Mouse (Mus musculus) gastrocnemius, postnatal 10 days (tissue): ENCODE measurements around the gene Cd247. TPM values are rescaled to one million over a fixed set of nuclear protein-coding genes. Genes with fewer than 3 reads are reported as not detected.

Experiments
- DNase-seq: peaks from one replicate; pipeline ENCODE4 v3.0.0; 2021; ENCODE audit warnings: mixed read lengths
- total RNA-seq, 2 experiments: library from RNA; stranded (reverse); gene quantifications; 2 replicates each; pipeline ENCODE4 v1.2.3; 2021

Gene Cd247
- total RNA-seq, 2 experiments from 2014 or later, result 1.6 to 1.9 TPM

DNA sequence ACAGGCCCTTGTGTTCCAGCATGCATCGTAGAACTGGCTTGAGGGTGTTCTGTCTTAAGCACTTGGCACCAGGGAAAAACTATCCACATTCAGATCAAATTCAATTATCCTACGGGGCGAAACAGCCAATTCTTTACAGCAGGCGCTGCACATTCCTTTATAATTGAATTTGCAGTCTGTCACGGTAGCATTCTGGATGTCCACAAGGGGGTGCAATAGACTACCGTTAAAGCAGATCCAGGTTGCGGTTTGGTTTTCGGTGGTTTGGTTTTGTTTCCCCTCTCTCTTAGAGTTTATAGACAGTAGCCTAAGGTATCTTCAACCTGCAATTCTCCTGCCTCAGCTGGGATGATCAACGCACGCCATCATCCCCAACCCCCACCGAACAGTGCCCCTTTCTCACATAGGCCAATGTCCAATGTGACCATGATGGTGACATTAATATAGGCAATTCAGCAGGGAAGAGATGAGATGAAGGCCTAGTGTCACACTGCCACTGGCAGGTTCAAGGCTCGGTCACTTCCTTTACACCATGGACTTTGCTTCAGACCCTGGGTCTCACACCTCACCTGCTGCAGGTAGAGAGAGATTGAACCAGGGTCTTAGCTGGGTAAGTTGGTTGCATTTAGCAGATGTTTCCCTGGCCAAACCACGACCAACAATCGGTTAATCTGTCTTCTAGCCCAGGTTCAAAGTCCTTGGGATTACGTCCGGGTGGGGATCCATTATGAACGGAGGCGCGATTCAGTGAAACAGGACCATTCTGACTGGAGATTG is 12.8 kb upstream of the Cd247 start:
- DNase-seq, result no peak

DNA sequence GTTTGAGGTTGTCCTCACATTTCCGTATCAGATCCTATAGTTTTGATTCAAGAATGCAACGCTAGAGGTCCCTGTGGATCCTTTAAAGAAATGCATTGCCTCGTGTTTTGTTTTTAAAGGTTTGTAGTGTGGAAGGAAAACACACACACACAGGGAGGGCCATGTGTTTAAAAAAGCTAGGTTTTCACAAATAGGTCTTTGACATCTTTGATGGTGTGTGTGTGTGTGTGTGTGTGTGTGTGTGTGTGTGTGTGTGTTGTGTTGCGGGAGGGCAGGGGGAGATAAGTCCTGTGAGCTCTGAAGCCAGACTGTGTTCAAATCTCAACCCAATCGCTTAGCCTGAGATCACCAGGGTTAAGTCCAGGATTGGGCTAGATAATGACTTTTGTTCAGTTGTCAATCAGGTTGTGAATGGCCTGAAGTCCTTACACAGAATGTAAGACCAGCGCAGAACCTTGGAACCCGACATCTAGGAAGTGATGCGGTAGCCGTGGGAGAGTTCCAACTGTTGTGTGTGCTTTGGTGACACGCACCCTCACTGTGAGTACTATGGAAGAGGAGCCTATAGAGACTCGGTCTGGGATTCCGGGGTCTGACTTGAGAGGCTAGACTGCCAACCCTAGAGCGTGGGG is 8.4 kb upstream of the Cd247 start:
- no peak for DNase-seq

DNA sequence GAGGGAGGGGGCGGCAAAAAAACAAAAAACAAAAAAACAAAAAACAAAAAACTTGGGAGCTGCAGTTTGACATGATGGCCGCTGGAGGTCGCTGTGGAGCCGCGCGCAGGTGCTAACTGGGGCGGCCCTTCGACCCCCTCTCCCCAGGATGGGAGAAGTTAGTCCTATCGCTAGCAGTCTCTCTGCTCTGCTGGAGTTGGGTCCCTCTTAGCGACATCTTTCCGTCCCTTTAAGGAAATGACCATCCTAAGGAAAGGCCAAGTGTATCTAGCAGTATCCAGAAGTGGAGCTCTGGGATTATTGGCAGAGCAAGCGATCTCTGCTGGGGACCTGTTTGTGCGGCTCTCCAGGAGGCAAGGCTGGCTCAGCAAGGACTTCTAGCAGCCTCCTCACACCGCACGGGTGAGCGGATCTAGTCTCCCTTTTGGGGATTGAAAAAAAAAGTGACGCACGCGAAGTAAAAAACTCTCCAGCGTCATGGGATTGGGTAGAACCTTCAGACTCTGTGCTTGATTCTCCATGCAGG is 7.8 kb upstream of the Cd247 start:
- DNase-seq, result peak; percentile 52

DNA sequence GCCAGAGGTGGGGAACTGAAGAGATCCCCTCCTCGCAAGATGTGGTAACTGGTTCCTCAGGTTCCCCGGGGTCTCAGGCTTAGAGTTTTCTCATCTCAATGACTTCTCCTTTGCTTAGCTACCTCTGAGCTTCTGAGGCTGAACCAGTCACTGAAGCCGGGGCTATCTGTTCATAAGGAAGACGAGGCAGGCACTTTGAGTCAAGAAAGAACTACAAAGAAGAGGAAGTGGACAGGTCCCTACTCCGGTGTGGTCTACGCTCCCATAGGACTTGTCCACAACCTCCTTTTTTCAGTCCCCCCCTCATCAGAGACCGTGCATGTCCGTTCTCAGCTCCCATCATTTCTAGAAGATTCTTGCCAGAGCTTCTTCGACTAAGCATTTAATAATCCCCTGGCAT is 7.1 kb upstream of the Cd247 start:
- DNase-seq, result no peak

DNA sequence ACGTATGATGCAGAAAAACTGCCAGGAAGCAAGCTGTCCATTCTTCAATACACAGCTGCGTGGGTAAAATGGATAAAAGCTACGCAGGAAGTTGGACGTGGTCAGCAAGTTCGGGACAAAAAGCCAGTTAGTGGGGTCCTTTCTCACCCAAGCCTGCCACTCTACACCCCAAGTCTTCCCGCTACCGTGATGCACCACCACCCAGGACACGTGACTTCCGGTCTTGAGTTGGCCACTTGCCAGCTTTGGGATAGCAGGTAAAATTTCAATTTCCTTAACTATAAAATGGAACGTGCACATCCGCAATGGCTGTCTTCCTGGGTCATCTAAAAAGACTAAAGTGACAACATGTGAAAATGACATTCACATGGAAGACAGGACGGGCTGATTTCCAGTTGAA is 6.6 kb upstream of the Cd247 start:
- no peak for DNase-seq

DNA sequence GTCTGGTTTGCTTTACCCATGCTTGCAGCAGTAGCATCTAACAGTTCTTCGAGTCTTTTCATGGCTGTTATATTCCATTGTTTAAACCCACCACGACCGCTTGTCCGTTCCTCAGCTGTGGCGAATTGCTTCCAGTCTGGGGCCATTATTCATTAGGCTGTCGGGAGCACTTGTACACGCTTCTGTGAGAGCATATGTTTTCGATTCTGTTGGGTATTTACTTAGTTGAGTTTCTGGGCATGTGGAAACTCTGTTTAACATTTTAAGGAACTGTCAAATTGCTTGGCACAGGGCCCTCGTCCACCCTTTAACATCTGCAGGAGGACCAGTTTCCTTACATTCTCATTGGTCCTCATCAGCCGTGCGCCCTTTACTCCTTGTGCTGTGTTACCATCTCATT is 2.2 kb upstream of the Cd247 start:
- DNase-seq, result no peak

DNA sequence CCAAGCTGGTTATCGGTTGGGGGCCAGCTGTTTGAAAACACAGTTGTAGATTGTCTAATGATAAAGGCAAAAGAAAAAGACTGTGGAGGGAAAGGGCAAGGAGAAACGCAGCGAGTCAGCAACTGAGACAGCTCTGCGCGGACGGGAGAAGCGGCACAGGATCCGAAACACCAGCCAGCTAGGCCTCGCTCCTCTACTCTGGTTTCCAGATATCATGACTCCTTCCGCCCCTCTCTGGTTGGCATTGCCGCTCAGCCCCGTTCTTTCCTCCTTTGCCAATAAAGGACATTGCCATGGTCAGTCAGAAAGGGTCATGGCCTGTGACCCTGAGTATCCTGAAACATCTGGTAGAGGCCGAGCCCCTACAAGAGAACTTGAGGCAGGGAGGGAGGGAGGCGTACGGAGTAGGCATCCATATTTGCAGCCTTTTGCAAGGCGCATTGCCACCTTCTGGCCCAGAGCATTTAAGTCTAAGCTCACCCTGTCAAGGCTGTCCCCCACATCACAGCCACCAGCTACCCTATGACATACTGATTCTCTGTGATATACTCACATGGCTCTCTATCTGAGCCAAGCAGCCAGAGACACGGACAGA is 682 bp downstream of the Cd247 start:
- no peak for DNase-seq

DNA sequence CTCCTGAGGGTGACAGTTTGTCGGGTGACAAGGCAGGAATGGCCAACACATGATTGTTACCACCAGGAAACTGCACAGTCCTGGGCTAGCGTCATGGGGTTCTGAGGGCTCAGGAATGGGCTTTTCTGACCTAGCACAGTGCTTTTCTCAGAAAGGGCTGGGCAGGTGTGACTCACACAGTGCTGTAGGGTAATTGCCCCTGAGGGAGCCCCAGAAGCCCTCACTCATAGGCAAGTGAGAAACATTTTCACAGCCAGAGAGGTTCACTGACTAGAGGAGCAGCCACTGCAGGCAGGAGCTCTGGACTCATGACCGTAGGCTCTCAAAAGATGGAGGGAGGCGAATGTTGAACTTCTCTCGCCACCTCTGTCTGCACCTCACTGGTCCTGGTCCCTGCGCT is 1.5 kb downstream of the Cd247 start:
- DNase-seq, result no peak

DNA sequence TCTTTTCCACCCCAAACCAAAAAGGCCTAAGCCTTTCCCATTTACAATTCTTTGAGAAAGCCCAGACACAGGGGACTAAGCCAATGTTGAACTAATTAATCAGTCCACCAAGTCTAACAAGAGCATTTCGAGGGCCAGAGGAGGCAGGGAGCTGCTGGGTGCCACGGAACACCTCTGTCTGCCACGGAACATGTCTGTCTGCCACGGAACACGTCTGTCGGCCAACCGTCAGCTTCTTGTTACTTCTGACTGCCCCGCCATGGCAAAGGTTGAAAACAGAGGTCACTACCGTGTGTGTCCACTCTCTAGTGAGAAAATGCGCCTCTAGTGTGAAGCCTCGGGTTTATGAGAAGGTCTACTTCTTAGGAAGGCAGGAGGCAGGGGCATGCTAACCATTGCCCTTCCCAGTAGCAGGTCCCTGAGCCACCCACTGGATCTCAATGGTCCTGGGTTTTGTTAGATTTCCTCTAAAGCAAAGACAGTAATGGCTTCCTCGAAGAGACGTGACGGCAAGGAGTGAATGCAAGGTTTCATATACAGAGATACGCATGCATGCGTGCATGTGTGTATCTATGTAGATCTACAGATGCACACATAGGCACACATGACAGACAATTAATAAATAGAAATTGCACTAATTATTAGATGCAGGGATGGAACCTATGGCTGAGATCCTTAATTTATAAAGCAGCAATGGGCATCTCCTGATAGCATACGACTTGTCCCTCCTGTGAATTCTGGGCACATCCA is 2.2 kb downstream of the Cd247 start:
- DNase-seq, result no peak

DNA sequence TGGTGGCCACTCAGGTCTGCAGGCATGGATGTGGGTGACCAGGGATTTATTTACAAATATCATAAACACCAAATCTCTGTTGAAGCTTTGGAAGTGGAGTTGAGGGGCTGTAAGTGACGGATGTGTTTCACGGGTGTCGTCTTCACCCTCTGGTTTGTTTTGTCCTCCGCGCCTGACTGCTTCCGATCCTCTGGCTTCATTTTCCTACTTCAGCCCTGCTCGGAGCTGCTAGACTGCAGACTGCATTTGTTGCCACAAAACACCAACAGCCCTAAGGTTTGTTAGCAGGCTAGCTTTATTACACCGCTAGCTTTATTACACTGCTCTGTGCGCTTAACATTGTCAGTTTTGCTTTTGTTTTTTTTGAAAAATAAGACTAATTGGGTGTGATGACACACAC is 2.9 kb downstream of the Cd247 start:
- no peak for DNase-seq

DNA sequence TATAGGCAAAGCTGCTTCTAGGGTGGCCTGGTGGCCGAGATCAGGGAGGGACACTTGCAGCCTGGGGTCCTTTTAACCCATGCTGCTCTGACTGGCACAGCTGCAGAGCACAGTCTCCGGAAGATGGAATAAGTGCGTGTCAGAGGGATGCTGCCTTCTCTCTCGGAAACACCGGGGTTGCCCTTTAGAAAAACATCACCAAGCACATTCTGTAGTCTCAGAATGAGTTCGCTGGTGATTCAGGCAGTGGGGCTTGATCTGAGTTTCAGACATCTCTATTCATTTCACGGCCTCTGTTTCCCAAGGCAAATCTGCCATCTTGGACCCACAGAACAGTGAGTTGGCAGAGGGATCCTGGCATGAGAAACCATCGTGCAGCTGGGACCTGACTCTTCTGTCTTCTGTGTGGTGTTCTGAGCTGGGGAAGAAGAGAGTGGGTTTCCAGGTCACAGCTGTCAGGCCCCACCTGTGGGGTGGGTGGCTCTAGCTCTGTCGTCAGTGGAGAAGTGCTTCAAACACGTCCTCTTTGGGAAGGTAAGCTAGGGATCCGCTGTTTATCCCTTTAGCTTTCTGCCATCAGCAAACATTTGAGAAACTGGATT is 13.3 kb downstream of the Cd247 start:
- DNase-seq, result no peak

DNA sequence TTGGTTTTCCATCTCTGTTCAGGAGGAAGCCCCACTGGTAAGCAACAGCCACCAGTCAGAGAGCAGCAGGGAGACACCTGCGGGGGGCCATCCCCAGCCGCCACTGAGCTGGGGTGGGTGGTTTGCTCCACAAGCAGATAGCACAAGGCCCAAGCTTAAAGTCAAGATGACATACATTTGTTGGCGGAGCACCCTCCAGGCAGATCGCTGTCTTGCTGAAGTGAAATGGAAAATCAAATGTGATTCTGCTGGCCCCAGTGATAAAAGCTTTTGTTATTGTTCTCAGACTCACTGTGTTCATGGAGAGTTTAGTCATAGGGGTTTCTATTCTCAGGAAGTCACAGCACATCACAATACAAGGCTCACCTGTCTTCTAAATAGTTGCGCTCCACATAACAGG is 14.6 kb downstream of the Cd247 start:
- no peak for DNase-seq

DNA sequence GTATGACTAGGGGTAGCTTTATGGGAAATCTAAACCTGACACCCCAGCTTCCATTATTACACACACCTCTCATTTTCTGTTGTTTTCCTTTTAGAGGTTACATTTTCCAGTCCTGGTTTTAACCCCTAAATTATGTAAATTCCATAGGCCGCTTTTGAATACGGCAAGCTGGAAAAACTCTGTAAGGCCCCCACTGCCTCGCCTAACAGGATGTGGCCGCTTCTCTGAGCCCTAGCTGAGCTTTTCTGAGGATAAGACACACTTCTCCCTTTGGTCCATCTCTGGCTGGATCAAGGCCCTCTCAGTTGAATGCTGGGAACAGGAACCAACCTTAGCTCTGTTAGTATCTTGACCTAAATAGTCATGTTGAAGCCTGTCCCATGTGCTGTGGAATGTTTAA is 15.7 kb downstream of the Cd247 start:
- no peak for DNase-seq

DNA sequence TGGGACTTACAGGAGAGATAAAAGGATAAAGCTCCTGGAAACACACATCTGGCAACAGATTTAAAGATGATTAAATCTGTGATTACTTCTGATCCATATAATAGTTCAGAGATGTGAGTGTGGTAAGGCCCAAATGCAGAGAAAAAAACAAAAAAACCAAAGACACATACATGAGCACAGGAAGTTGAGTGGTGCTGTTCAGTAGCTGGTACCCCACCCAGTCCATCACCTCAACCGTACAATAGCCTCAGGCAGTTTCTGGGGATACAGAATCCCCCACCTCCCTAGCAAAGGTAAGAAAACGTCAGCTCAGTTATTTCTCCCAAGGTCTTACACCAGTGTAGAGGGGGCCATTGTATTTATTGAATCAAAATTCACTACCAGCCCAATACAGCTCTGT is 22.2 kb downstream of the Cd247 start:
- DNase-seq, result no peak

DNA sequence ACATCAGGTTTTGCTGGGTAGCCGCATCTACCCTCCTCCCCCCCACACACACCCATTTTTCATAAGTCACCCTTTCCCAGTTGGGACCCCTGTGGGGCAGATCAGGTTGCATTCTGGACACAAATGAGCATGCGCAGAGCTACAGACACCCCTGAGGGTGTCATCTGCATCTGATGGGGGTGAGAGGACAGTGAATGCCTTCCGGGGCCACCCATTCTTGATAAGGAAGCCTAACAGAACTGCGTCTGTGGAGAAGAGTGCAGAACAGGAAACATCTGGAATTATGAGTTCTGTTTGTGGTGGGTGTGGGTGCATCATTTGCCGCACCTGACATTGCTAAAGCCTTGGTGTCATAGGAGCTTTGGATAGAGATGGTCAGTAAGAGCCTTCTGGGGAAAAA is 22.7 kb downstream of the Cd247 start:
- DNase-seq, result no peak

DNA sequence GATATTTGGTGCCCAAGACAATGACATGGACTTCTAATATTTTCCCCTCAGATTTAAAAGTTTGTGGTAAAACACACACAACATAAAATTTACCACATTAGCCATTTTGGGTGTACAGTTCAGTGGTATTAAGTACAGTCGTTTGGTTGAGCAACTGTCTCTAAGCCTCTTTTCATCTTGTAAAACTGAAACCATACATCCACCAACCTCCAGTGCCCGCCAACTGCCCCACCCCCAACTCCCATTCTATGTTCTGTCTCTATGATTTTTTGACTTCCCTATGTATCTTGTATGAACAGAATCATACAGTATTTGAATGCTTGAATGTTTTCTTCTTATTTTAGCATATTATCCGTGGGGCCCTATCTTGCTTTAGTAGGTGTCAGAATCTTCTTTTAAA is 24.3 kb downstream of the Cd247 start:
- DNase-seq, result no peak

DNA sequence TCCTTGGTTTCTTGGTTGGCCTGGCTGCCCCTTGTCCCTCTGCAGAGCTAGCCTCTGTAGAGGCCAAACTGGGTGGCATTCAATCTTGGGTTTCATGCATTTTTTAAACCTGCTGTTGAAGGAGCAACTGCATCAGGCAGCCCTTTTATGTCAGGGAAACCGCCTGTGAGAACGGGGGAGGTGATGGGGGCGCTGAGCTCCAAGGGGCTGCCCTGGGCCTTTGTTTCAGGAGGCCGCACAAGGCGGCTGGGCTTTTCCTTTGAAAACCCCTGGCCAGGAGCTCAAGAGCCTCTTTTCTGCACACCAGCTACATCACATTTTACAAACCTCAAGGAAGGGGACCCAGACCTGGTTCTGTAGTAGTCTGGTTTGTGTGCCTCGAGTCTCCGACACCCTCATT is 25.6 kb downstream of the Cd247 start:
- no peak for DNase-seq

DNA sequence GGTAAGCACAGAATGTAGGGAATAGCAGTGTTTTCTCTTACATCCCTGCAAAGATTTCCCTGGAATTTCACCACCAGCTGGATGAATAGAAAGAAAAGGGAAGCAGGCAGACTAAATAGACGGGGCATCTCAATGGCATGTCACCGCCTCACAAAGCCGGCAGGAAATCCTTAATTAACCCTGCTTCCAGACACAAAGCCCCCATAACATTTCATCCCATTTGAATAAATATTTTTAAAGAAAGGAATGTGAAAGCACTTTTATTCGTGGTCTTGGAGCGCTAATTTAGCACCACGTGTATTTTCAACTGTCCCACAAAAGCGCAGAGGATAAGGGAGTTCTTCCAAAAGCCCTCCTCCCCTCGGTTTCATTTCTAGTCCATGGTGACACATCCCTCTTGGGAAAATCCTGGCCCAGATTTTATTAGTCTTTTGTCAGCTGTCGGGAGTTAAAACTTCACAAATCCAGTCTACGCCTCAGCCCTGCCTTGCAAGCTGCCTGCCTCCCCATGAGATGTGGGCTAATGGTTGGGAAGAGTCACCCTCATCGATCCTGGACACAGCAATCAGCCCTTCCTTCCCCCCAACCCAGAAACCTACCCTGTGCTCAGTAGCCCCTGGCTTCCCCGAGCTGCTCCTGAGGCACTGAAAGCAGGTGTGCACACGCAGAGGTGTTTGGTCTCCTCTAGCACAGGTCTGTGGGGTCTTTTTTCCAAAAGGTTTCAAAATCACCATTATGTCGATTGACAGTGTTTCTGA is 26.2 kb downstream of the Cd247 start:
- DNase-seq, result no peak

DNA sequence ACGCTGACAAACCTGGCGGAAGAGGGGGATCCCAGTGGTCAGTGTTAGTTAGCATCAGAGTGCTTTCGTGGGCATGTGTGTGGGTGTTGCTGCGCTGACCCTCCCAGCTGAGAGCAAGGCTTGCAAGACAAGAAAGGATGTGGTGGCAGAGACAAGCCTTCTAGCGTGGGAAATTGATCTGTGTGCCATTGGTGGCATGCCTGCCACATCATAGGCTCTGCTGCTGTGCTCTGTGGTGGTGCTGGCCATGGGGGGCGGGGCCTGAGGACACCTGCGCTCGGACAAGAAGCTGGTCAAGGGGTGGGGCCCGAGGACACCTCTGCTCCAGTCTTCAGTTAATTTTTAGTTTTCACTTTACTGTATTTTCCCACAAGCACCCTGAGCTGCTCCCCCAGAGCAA is 27.9 kb downstream of the Cd247 start:
- no peak for DNase-seq

DNA sequence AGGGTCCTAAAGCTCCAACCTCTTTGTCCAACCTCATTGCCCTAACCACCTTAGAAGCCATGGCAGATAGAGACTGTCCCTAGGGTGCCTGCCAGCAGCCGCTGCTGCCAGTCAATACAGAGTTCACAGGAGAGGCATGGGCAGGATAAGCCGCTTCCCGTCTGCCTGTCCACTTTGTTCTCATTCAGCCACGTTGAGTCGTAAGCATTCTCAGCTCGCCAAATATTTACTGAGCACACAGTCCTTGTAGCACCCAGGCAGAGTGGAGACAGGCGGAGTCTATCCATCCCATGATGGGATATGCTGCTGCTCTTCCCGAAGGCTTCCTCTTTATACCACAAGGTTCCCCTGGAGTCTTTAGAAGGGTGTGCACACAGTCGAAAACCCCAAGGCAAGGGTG is 28.8 kb downstream of the Cd247 start:
- no peak for DNase-seq

DNA sequence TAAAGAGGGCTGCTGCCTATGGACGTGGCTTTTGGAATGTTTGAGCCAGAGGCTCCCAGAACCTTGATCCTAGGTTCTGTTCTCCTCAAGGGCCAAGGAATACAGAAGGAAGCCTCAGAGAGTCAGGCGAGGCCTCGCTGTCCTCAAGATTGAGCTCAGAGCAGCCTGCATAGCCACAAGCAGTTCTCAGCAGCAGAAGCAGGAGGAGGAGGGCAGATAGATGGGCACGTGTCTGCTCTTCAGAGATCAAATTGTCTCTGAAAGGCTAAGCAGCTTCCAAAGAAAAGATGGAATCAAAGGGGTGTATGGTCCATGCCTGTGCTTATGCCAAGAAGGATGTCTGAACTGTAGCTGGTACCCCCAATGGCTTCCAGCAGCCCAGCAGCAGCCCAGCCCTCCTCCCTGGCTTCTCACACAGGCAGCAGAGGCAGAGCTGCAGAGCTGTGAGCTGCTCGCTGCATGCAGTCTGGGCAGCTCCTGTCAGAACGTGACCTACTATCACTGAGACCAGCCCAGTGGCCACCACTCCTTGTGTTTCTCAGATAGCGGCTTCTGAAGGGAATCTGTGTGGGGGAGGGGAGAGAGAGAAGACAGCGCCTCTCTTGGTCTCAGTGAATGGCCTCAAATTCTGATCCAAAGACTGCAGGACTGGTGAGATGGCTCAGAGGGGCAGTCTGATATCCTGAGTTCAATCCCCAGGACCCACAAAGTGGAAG is 29.8 kb downstream of the Cd247 start:
- DNase-seq, result no peak
